Mouse (Mus musculus) mesoderm, embryonic 11.5 days (tissue): ENCODE results near the gene Ppp2r5e.

Source experiments
- DNase-seq: peaks from one replicate; pipeline ENCODE4 v3.0.0-alpha.2; 2012; ENCODE audit warnings: low read depth, low spot score

Gene Ppp2r5e

GRCm38 (mm10) chr12:75487500-75487899, 108.5 kb downstream of the Ppp2r5e start:
- no peak for DNase-seq

- no peak for DNase-seq
Measured at GRCm38 (mm10) chr12:75486568-75487286, 109.3 kb downstream of the Ppp2r5e start.

GRCm38 (mm10) chr12:75482781-75483180, 113.3 kb downstream of the Ppp2r5e start:
- DNase-seq: no peak

GRCm38 (mm10) chr12:75482015-75482414, 114.0 kb downstream of the Ppp2r5e start:
- no peak for DNase-seq

- no peak for DNase-seq
Measured at GRCm38 (mm10) chr12:75480031-75480430, 116.0 kb downstream of the Ppp2r5e start.

- no peak for DNase-seq
Measured at GRCm38 (mm10) chr12:75479375-75479898, 116.6 kb downstream of the Ppp2r5e start.

GRCm38 (mm10) chr12:75478596-75478995, 117.4 kb downstream of the Ppp2r5e start:
- no peak for DNase-seq

- DNase-seq: no peak
Measured at GRCm38 (mm10) chr12:75478117-75478516, 117.9 kb downstream of the Ppp2r5e start.

- no peak for DNase-seq
Measured at GRCm38 (mm10) chr12:75473021-75473420, 123.0 kb downstream of the Ppp2r5e start.

- no peak for DNase-seq
Measured at GRCm38 (mm10) chr12:75472107-75472506, 123.9 kb downstream of the Ppp2r5e start.

GRCm38 (mm10) chr12:75467814-75468213, 128.2 kb downstream of the Ppp2r5e start:
- DNase-seq: no peak

- no peak for DNase-seq
Measured at GRCm38 (mm10) chr12:75467127-75467526, 128.9 kb downstream of the Ppp2r5e start.

- DNase-seq: no peak
Measured at GRCm38 (mm10) chr12:75466206-75466605, 129.8 kb downstream of the Ppp2r5e start.

- peak; percentile 12 for DNase-seq
Measured at GRCm38 (mm10) chr12:75464016-75464769, 131.9 kb downstream of the Ppp2r5e start.

- DNase-seq: no peak
Measured at GRCm38 (mm10) chr12:75460561-75460960, 135.5 kb downstream of the Ppp2r5e start.

GRCm38 (mm10) chr12:75459656-75460055, 136.4 kb downstream of the Ppp2r5e start:
- DNase-seq: no peak

- DNase-seq: no peak
Measured at GRCm38 (mm10) chr12:75453441-75453840, 142.6 kb downstream of the Ppp2r5e start.

- DNase-seq: no peak
Measured at GRCm38 (mm10) chr12:75453027-75453426, 143.0 kb downstream of the Ppp2r5e start.

GRCm38 (mm10) chr12:75450592-75450991, 145.5 kb downstream of the Ppp2r5e start:
- DNase-seq: no peak

GRCm38 (mm10) chr12:75450011-75450410, 146.0 kb downstream of the Ppp2r5e start:
- no peak for DNase-seq

GRCm38 (mm10) chr12:75449475-75449966, 146.5 kb downstream of the Ppp2r5e start:
- no peak for DNase-seq

- no peak for DNase-seq
Measured at GRCm38 (mm10) chr12:75448921-75449320, 147.1 kb downstream of the Ppp2r5e start.

GRCm38 (mm10) chr12:75446245-75446644, 149.8 kb downstream of the Ppp2r5e start:
- DNase-seq: no peak
